Mouse (Mus musculus) colon, adult 2 months (tissue): ENCODE data around the gene Cdhr3. TPM values are rescaled to one million over a fixed set of nuclear protein-coding genes. Genes with fewer than 3 reads are reported as not detected.

ENCODE experiments used
- polyA plus RNA-seq: library from polyadenylated mRNA; depleted of rRNA; stranded (reverse); fragments of >200 nt; gene quantifications from 2 replicates; pipeline ENCODE4 v1.2.3, GENCODE M21; 2012; rRNA removed

The Cdhr3 gene
- not detected in 2 replicates for polyA plus RNA-seq

GRCm38 (mm10) chr12:33092775-33093174 is at the start of gene Cdhr3:
TSS of gene Cdhr3 (minus strand) at chr12:33092875.

Other genes with a start within 250 kb of the Cdhr3 start
- gene Sypl, start 139.0 kb downstream of the Cdhr3 start, polyA plus RNA-seq, result 60.2 and 108 TPM in 2 replicates
- gene Atxn7l1, start 54.8 kb upstream of the Cdhr3 start, polyA plus RNA-seq, result 17.3 and 18.4 TPM in 2 replicates